Mouse (Mus musculus): ENCODE data around the gene Ppp1ca.

Ppp1ca gene

DNA sequence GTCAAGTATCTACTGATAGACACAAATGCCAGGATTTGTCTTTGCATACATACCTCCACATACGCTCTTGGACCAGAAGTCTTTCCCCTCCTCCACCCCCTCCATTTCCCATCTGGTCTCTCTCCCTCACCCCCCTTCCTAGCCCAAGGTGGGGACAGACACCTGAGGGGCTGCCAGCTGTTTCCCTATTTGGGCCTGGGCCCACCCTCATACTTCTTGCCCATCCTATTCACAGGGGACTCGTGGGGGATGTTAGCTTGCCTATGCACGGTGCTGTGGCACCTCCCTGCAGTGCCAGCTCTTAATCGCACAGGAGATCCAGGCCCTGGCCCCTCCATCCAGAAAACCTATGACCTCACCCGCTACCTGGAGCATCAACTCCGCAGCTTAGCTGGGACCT, 28.1 kb downstream of the Ppp1ca start:
- DNase-seq (ENCODE audit: low read depth, low spot score), result no peak
- no peaks in the 10 kb centered on the region for H3K27me3 ChIP-seq (ENCODE audit: control insufficient read depth, insufficient read depth, low read length, poor library complexity, severe bottlenecking)
- peaks cover 3% of the 10 kb centered on the region; the same call in 1 of the 2 replicates for H3K36me3 ChIP-seq (ENCODE audit: control insufficient read depth, insufficient read depth, low read length, poor library complexity, severe bottlenecking)

DNA sequence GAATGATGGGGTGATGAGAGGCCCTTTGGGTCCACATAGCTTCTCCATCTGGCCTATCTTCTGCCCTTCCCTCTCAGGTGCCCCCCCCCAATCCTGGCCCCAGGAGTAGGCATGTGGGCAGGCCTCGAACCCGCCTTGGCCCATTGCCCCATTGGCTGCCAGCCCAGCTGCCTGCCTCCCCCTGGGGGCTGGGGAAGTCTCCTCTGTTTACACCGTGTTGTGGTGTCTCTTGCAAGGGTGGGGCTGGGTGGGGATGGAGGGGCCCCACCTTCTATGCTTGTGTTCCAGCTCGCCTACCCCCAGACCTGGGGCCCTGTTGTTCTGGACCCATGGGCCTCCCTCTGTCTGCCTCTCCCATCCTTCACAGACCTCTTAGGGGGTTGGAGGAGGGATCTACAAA, 28.6 kb downstream of the Ppp1ca start:
- no peaks in the 10 kb centered on the region for H3K27me3 ChIP-seq (ENCODE audit: control insufficient read depth, insufficient read depth, low read length, poor library complexity, severe bottlenecking)
- no peak for DNase-seq (ENCODE audit: low read depth, low spot score)
- H3K36me3 ChIP-seq (ENCODE audit: control insufficient read depth, insufficient read depth, low read length, poor library complexity, severe bottlenecking), result peaks cover 3% of the 10 kb centered on the region; the same call in 1 of the 2 replicates

DNA sequence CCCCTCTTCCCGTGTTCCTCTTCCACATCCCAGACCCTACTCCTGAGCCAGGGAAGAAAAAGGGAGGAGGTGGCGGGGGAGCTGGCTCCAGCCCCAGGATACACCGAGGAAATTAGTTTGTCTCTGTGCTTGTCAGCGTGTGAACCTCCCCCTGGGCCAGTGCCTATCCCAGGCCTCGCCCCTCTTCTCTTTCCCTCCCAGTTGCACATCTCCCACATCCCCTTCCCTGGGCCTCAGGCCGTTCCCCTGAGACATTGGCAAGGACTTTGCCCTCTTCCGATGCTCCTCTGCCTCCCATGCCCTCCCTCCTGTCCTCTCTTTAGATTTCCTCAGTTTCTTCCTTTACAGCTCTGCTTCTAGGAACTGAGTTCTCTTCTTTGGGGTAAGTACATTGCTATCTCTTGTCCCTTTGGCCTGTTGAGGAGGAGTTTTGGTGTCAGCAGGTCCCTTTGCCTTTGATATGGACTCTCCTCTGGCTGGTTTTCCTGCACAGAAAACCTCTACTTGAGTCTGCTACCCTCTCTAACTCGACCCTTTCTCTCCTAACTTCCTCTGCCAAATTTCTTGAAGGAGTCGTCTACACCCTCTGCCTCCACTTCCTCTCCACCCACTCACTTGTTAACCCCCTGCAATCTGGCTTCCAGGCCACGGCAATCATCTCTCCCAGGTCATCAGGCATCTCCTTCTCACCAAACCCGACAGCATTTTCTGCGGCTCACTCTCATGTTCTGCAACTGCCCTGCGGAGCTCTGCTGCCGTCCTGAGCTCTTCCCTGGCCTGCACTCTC, 29.3 kb downstream of the Ppp1ca start:
- Histone ChIP-seq H3K36me3 (ENCODE audit: control insufficient read depth, insufficient read depth, low read length, poor library complexity, severe bottlenecking) (peaks cover 3% of the 10 kb centered on the region; the same call in 1 of the 2 replicates), H3K27me3 (ENCODE audit: control insufficient read depth, insufficient read depth, low read length, poor library complexity, severe bottlenecking) (no peaks in the 10 kb centered on the region)
- DNase-seq (ENCODE audit: low read depth, low spot score), result peak; percentile 43

DNA sequence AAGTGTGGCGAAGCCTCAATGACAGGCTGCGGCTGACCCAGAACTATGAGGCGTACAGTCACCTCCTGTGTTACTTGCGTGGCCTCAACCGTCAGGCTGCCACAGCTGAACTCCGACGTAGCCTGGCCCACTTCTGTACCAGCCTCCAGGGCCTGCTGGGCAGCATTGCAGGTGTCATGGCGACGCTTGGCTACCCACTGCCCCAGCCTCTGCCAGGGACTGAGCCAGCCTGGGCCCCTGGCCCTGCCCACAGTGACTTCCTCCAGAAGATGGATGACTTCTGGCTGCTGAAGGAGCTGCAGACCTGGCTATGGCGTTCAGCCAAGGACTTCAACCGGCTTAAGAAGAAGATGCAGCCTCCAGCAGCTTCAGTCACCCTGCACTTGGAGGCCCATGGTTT, 30.3 kb downstream of the Ppp1ca start:
- H3K36me3 ChIP-seq (ENCODE audit: control insufficient read depth, insufficient read depth, low read length, poor library complexity, severe bottlenecking), result peaks cover 3% of the 10 kb centered on the region; the same call in 1 of the 2 replicates
- no peaks in the 10 kb centered on the region for H3K27me3 ChIP-seq (ENCODE audit: control insufficient read depth, insufficient read depth, low read length, poor library complexity, severe bottlenecking)
- DNase-seq (ENCODE audit: low read depth, low spot score), result peak; percentile 53

DNA sequence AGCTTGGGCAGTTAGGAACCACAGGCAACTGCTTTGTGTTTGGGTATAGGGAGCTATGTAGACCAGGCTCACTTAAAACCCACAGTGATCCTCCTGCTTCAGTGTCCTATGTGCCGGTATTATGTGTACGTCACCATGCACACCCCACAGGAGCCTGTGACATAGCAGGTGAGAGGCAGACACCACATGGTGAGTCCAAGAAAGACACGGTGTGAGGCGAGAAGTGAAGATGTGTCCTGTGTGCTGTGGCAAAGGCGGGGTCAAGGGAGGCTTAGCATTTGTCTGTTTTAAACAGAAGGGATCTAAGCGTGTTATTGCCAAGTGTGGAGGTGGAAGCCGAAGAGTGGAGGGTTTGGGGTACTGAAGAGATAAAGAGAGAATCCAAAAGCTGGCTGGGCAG, 34.9 kb downstream of the Ppp1ca start:
- peak; percentile 63 for DNase-seq (ENCODE audit: low read depth, low spot score)
- no peaks in the 10 kb centered on the region for H3K27me3 ChIP-seq (ENCODE audit: control insufficient read depth, insufficient read depth, low read length, poor library complexity, severe bottlenecking)
- peaks cover 3% of the 10 kb centered on the region; the same call in 1 of the 2 replicates for H3K36me3 ChIP-seq (ENCODE audit: control insufficient read depth, insufficient read depth, low read length, poor library complexity, severe bottlenecking)

DNA sequence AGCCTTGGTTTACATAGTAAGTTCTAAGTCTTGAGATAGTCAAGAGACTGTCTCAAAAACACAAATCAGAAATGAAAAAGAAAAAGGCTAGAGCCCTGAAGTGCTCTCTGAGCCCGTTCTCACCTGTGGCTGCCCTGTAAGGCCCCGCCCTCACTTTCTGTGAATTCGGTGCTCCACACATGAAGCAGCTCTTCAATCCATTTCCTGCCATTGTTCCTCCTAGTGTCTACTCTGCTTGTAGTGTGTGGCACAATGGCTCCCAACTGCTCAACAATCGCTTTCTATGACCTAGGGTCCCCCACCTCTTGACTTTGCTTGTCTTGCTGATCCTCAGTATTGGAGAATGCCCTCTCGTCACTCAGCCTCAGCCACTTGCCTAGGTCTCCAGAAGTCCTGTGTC, 35.6 kb downstream of the Ppp1ca start:
- no peak for DNase-seq (ENCODE audit: low read depth, low spot score)
- Histone ChIP-seq H3K27me3 (ENCODE audit: control insufficient read depth, insufficient read depth, low read length, poor library complexity, severe bottlenecking) (no peaks in the 10 kb centered on the region), H3K36me3 (ENCODE audit: control insufficient read depth, insufficient read depth, low read length, poor library complexity, severe bottlenecking) (peaks cover 3% of the 10 kb centered on the region; the same call in 1 of the 2 replicates)

DNA sequence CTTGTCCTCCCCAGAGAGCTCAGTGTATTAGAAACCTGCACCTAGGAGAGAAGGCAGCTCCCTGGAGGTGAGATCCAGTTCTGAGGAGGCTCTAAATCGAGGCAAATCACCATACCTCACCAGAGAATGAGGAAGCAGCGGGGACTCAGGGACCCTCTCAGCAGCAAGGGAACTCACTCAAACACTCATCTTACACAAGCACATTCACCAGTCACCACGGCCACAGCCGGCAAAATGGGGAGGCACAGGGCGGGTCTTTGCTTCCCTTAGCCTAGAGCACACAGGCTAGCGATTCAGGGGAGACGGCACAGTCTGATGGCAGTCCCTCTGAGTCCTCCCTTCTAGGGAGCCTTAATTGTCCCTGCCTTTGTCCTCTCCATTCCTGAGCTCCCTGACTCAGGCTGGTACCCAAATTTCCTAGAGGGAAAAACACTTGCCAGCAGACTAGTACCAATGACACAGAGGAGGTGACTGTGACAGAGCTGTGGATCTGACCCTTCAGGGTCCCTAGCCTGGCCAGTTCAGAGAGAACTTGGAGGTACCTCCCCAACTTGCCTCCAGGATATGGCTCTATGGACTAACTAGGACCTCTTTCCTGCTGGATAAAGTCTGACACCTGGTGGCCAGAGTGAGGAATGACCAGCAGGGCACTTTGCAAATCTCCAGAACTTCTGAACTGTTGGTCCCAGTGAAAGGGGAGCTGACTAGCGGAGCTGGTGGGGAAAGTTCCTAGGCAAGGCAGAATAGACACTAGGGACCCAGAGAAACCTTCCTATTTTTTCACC, 36.2 kb downstream of the Ppp1ca start:
- peak; percentile 84 for DNase-seq (ENCODE audit: low read depth, low spot score)

DNA sequence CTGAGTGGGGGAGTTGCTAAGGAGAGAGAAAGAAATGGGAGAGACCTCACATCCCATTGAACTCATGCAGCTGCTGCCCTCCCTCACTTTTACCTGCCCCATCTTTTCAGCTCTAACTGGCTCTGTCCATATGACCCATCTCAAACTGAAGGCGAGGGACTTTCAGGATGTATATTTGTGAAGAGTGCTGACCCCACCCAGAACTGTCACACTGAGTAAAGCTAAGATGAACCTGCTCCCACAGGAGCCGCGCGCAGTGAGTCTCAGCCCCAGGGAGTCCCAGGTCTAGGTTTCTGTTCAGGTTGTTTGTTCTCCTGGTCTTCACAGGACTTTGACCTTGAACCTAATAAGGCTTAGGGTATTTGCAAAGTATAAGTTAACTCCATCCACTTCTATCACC, 37.0 kb downstream of the Ppp1ca start:
- no peaks in the 10 kb centered on the region for H3K27me3 ChIP-seq (ENCODE audit: control insufficient read depth, insufficient read depth, low read length, poor library complexity, severe bottlenecking)
- DNase-seq (ENCODE audit: low read depth, low spot score), result no peak
- peaks cover 2% of the 10 kb centered on the region; the same call in 1 of the 2 replicates for H3K36me3 ChIP-seq (ENCODE audit: control insufficient read depth, insufficient read depth, low read length, poor library complexity, severe bottlenecking)

More for the DNA sequence above, 36.2 kb downstream of the Ppp1ca start:
- H3K27me3 ChIP-seq (ENCODE audit: control insufficient read depth, insufficient read depth, low read length, poor library complexity, severe bottlenecking), result no peaks in the 10 kb centered on the region
- peaks cover 2% of the 10 kb centered on the region; the same call in 1 of the 2 replicates for H3K36me3 ChIP-seq (ENCODE audit: control insufficient read depth, insufficient read depth, low read length, poor library complexity, severe bottlenecking)

DNA sequence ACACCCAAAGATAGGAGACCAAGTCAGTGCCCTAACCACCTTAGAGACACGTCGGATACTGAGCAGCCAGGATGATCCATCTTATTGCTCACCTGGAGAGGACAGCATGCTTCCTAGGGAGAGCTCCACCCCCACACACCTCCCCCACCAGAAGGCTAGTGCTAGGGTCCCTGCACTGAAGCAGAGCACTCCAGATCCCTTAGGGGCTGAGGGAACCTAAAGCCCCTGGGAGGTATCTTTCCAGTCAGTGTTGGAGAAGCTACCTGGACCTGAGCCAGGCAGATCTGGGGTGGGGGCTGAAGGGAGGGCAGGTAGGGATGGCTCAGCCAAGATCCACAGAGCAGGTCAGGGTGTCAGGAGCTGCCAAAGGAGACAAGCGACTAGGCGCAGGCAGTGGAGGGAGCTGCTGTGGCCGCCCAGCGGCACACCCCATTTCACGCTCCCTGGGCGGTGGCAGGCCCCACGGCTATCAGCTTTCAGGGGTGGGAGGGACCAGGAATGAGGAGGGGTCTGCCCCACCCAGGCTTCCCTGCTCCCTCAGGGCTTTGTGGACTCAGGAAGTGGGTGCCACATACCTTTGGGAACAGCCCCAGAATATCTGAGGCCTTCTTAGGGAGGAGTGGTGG, 37.7 kb downstream of the Ppp1ca start:
- Histone ChIP-seq H3K27me3 (ENCODE audit: control insufficient read depth, insufficient read depth, low read length, poor library complexity, severe bottlenecking) (no peaks in the 10 kb centered on the region), H3K36me3 (ENCODE audit: control insufficient read depth, insufficient read depth, low read length, poor library complexity, severe bottlenecking) (peaks cover 2% of the 10 kb centered on the region; the same call in 1 of the 2 replicates)
- DNase-seq (ENCODE audit: low read depth, low spot score), result no peak

DNA sequence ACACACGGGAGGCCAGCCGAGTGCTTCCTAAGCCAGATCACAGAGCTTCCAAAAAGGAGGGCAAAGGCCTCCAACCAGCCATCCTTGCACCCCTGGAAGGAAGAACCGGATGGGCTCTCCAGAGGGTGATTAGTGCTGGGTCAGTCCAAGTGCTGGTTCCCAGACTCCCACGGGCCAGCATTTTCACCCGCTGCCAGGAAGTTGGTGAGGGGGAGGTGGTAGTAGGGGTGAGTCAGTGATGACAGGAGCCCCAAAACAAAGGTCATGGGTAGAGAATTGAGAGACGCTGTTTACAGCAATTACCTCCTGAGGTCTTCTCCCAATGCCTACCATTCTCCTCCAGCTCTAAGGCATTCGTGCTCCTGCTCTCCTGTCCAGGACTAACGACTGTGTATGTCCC, 38.5 kb downstream of the Ppp1ca start:
- Histone ChIP-seq H3K27me3 (ENCODE audit: control insufficient read depth, insufficient read depth, low read length, poor library complexity, severe bottlenecking) (no peaks in the 10 kb centered on the region), H3K36me3 (ENCODE audit: control insufficient read depth, insufficient read depth, low read length, poor library complexity, severe bottlenecking) (peaks cover 2% of the 10 kb centered on the region; the same call in 1 of the 2 replicates)
- DNase-seq (ENCODE audit: low read depth, low spot score), result no peak

DNA sequence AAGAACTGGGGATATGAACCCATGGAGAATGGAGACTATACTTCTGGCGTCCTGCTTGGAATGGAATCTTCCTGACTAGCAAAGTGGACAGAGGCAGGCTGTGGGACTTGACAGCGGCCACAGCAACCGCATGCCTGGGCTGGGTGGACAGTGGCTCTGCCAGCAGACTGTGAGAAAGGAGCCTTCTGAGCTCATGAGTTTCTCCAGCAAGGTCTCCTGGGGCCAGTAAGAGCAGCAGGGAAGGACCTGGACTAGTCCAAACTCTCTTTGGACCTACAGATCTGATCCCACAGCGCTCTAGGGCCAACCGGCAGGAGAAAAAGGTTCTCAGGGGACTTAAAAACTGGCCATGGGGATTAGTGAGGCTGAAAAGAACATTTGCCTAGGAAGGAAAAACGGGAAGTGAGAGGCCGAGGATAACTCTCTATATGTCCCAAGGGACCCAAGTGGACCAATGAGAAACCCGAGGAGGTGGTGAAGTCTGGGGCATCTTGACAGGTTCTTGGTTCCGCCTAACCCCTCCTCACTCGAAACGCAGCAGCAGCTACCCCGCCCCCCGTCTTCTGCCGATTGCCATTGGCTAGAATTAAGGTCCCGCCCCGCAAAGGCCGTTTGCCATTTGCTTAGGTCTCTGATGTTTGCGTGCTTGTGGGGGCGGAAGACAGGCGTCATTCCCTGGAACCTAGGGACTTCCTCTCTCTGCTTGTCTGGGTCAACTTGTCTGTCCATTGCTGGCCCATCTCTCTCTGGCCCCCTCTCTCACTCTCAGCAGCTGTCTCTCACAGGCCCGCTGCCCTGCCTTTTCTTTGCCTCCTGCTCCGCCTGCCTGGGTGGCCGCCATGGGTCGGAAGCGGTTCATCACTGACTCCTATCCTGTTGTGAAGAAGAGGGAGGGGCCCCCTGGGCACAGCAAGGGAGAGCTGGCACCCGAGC, 39.7 kb downstream of the Ppp1ca start, which contains the start of gene Pold4:
Gene Pold4, plus strand, starts transcription at position 647 of the 933 bp plus-strand sequence.
- DNase-seq (ENCODE audit: low read depth, low spot score), result peak; percentile 99
- peaks cover 2% of the 10 kb centered on the region; the same call in 1 of the 2 replicates for H3K36me3 ChIP-seq (ENCODE audit: control insufficient read depth, insufficient read depth, low read length, poor library complexity, severe bottlenecking)
- no peaks in the 10 kb centered on the region for H3K27me3 ChIP-seq (ENCODE audit: control insufficient read depth, insufficient read depth, low read length, poor library complexity, severe bottlenecking)

DNA sequence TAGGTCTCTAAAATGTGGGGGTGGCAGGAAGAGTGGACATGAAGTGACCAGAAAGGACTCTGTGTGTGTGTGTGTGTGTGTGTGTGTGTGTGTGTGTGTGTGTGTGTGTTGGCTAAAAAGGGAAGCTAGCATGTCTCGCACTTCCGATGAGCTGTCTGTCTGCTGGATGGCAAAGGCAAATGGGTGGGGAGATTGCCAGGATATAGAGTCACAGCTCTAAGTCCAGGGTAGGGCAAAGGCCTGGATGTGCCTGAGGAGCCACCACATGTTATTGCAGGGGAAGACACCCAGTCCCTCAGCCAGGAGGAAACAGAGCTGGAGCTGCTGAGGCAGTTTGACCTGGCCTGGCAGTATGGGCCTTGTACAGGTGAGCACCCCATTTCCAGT, 40.3 kb downstream of the Ppp1ca start:
- Histone ChIP-seq H3K27me3 (ENCODE audit: control insufficient read depth, insufficient read depth, low read length, poor library complexity, severe bottlenecking) (no peaks in the 10 kb centered on the region), H3K36me3 (ENCODE audit: control insufficient read depth, insufficient read depth, low read length, poor library complexity, severe bottlenecking) (peaks cover 2% of the 10 kb centered on the region; the same call in 1 of the 2 replicates)
- DNase-seq (ENCODE audit: low read depth, low spot score), result peak; percentile 74

DNA sequence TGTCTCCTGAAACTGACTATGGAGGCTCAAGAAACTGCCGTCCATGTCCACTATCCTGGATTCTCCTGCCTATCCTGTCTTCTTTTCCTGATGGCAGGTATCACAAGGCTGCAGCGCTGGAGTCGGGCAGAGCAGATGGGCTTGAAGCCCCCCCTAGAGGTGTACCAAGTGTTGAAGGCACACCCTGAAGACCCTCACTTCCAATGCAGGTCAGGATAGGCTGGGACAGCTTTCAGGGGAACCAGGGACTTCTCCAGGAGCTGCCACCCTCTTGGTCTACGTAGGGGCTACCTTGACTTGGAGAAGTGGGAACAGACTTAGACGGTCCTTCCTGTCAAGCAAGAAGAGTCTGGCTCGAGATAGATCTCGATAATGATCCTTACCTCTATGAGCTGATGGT, 40.8 kb downstream of the Ppp1ca start:
- Histone ChIP-seq H3K36me3 (ENCODE audit: control insufficient read depth, insufficient read depth, low read length, poor library complexity, severe bottlenecking) (peaks cover 2% of the 10 kb centered on the region; the same call in 1 of the 2 replicates), H3K27me3 (ENCODE audit: control insufficient read depth, insufficient read depth, low read length, poor library complexity, severe bottlenecking) (no peaks in the 10 kb centered on the region)
- DNase-seq (ENCODE audit: low read depth, low spot score), result no peak

DNA sequence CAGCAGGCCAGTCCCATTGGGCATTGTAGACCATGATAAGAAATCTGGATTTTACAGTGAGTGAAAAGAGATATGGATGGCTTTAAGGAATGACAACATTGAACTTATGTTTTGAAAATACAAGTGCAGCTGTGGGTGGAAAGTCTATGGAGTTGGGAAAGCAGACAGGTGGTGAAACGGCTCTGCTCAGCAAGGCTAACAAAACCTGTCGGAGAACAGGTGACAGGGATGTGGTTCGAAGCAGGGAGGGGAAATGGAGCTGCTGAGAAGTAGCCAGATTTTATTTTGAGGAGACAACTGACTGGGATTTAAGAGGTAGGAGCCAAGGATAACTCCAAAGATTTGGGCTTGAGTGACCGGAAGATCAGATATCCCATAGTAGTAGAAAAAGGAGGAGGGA, 42.7 kb downstream of the Ppp1ca start:
- DNase-seq (ENCODE audit: low read depth, low spot score), result no peak
- H3K27me3 ChIP-seq (ENCODE audit: control insufficient read depth, insufficient read depth, low read length, poor library complexity, severe bottlenecking), result no peaks in the 10 kb centered on the region
- H3K36me3 ChIP-seq (ENCODE audit: control insufficient read depth, insufficient read depth, low read length, poor library complexity, severe bottlenecking), result peaks cover 2% of the 10 kb centered on the region; the same call in 1 of the 2 replicates
